Mouse (Mus musculus) stomach, adult 2 months (tissue): ENCODE results near the gene Ccdc146. TPM values are rescaled to one million over a fixed set of nuclear protein-coding genes. Genes with fewer than 3 reads are reported as not detected.

ENCODE experiments used
- polyA plus RNA-seq: library from polyadenylated mRNA; depleted of rRNA; stranded (reverse); fragments of >200 nt; gene quantifications from 2 replicates; pipeline ENCODE4 v1.2.3, GENCODE M21; 2012; rRNA removed

Ccdc146 gene
- polyA plus RNA-seq, result not detected in 2 replicates

GRCm38 (mm10) chr5:21424614-21425602 lies at the start of gene Ccdc146, which contains the start of gene Fam185a:
Gene Ccdc146, minus strand, starts transcription at chr5:21424677.
Gene Fam185a, plus strand, starts transcription at chr5:21424958.

GRCm38 (mm10) chr5:21372493-21373179 lies 51.8 kb downstream of the Ccdc146 start, which contains the start of gene Fgl2:
Gene Fgl2, plus strand, starts transcription at chr5:21372642.

Other genes with a start within 250 kb of the Ccdc146 start
- gene Gsap, start 238.4 kb downstream of the Ccdc146 start, polyA plus RNA-seq, result 0.23 and 0.32 TPM in 2 replicates
- 6.3 and 7.7 TPM in 2 replicates for gene Fgl2, start 52.0 kb downstream of the Ccdc146 start, polyA plus RNA-seq
- 0.76 and 0.81 TPM in 2 replicates for gene Fam185a, start 281 bp upstream of the Ccdc146 start, polyA plus RNA-seq
- gene Lrrc17, start 118.9 kb upstream of the Ccdc146 start, polyA plus RNA-seq, result 0.67 and 0.97 TPM in 2 replicates
- not detected in 2 replicates for gene Fbxl13, start 221.0 kb upstream of the Ccdc146 start, polyA plus RNA-seq
- 88.3 and 136 TPM in 2 replicates for gene Armc10, start 221.1 kb upstream of the Ccdc146 start, polyA plus RNA-seq